Mouse (Mus musculus): Measurements from ENCODE around the gene 2610028H24Rik. TPM values are rescaled to one million over a fixed set of nuclear protein-coding genes. Genes with fewer than 3 reads are reported as not detected.
A peak's percentile ranks its signal among the peaks of the same experiment; 100 is the strongest.

The 2610028H24Rik gene
- total RNA-seq, 1 experiment from 2014 or later, result not detected

DNA sequence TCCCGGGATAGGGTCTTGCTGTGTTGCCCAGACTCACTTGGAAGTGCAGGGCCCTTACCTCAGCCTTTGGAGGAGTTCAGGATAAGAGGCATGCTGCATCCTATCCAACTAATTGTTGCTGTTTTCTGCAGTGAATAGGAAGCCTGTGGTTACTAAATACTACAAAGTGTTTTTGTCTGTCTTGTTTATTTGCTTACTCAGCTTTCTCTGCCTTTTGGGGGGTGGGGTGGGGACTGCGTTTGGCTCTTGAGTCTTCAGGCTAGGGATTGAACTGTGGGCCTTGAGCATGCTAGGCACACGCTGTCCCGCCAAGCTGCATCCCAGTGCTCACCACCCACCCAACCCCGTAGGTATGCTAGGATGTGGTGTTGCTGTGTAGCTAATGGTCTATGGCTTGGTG lies 24.9 kb downstream of the 2610028H24Rik start:
- ATAC-seq (replicated peaks in 1 of 2; ENCODE audit: insufficient read depth in 1 of 2, low FRiP score in 2 of 2, low TSS enrichment in 1 of 2, low read depth in 1 of 2, poor library complexity in 2 of 2, severe bottlenecking in 2 of 2), result no peak

DNA sequence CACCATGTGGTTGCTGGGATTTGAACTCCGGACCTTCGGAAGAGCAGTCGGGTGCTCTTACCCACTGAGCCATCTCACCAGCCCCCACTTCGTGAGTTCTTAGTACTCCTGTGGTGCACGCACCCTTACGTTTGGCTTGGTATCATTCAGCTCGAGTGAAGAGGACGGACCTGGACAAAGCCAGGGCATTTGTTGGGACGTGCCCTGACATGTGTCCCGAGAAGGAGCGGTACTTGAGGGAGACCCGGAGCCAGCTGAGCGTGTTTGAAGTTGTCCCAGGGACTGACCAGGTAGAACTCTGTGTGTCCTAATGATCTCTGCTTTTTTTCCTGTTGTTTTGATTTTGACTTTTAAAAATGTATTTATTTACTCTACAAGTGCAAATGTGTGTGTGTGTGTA lies 32.0 kb downstream of the 2610028H24Rik start:
- ATAC-seq (replicated peaks in 1 of 2; ENCODE audit: insufficient read depth in 1 of 2, low FRiP score in 2 of 2, low TSS enrichment in 1 of 2, low read depth in 1 of 2, poor library complexity in 2 of 2, severe bottlenecking in 2 of 2), result no peak

DNA sequence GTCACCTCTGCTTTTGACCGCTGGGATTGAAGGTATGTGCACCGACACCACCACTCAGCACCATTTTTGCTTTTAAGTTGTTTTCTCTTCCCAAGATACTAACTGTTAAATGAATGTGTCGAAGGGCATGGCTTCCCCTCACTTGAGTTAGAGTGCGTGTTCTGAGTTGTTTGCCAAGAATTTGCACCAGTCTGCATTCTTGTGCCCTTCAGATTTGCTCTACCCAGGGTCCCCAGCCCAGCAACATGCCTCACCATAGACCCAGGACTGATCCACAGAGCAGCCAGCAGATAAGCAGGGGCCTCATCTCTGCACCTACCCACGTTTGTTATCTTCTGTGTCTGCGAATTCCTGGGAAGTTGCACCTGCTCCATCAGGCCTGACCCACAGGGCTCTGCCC lies 32.6 kb downstream of the 2610028H24Rik start:
- no peak for ATAC-seq (replicated peaks in 1 of 2; ENCODE audit: insufficient read depth in 1 of 2, low FRiP score in 2 of 2, low TSS enrichment in 1 of 2, low read depth in 1 of 2, poor library complexity in 2 of 2, severe bottlenecking in 2 of 2)

DNA sequence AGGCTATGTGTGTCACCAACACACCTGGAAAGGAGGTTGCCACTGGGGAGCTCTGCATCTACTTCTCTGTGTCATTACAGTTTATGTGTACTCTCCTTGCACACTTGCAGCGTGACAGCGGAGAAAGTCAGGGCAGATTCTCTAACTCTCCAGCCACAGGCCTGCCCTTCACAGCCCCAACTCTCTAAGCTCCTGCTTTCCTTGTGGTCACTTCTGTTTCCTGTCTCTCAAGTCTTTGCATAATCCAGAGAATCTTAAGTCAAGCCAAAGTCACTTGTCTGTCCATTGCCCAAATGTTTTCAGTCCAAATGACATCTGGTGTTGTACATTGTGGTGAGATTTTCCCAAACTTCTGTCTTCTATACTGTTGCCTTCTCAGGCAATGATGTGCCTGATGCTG lies 37.4 kb downstream of the 2610028H24Rik start:
- ATAC-seq (replicated peaks in 1 of 2; ENCODE audit: insufficient read depth in 1 of 2, low FRiP score in 2 of 2, low TSS enrichment in 1 of 2, low read depth in 1 of 2, poor library complexity in 2 of 2, severe bottlenecking in 2 of 2), result peak in 1 of 2 experiments; percentile 34; a peak in 1 of 4 replicates

DNA sequence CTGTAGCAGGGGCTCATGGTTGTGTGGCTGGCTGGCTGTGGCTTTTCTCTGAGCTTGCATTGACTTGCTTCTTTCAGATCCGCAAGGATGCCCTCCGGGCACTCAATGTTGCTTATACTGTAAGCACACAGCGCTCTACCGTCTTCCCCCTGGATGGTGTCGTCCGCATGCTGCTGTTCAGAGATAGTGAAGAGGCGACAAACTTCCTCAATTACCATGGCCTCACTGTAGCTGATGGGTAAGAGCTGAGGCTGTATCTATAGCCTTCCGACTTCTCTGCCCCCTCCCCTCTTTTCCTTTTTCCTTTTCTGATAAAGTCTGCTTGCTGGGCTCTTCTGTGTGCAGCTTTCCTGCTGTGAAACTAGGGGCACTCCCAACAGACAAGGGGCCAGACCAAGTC lies 39.4 kb downstream of the 2610028H24Rik start:
- ATAC-seq (replicated peaks in 1 of 2; ENCODE audit: insufficient read depth in 1 of 2, low FRiP score in 2 of 2, low TSS enrichment in 1 of 2, low read depth in 1 of 2, poor library complexity in 2 of 2, severe bottlenecking in 2 of 2), result no peak

DNA sequence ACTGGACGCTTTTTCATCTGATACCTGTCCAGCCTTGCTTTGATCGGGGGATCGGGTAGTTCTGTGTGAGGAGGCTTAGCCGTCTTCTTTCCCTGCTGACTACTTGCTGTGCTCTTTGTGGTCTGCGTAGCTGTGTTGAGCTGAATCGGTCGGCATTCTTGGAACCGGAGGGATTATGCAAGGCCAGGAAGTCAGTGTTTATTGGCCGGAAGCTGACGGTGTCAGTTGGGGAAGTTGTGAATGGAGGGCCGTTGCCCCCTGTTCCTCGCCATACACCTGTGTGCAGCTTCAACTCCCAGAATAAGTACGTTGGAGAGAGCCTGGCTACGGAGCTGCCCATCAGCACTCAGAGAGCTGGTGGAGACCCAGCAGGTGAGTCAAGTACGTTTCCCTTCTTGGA lies 40.3 kb downstream of the 2610028H24Rik start:
- ATAC-seq (replicated peaks in 1 of 2; ENCODE audit: insufficient read depth in 1 of 2, low FRiP score in 2 of 2, low TSS enrichment in 1 of 2, low read depth in 1 of 2, poor library complexity in 2 of 2, severe bottlenecking in 2 of 2), result peak; percentile 48 to 57; a peak in 3 of 4 replicates

DNA sequence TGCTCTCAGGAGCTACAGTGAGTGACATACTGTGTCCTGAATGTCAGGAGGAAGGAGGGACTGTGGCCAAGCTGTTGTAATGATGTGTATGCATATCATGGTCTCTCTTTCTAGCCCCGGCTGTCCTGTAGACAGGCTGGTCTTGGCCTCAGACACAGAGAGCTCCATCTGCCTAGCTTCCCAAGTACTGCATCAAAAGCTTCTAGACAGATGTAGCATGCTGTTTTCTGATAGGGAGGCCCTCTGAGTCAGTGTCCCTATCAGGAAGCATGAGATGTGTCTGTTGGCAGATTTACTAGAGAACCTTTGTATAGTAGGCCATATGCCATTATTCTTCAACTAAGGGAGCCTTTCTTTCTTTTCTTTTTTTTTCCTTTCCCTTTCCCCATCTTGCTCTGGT lies 44.6 kb downstream of the 2610028H24Rik start:
- ATAC-seq (replicated peaks in 1 of 2; ENCODE audit: insufficient read depth in 1 of 2, low FRiP score in 2 of 2, low TSS enrichment in 1 of 2, low read depth in 1 of 2, poor library complexity in 2 of 2, severe bottlenecking in 2 of 2), result no peak

DNA sequence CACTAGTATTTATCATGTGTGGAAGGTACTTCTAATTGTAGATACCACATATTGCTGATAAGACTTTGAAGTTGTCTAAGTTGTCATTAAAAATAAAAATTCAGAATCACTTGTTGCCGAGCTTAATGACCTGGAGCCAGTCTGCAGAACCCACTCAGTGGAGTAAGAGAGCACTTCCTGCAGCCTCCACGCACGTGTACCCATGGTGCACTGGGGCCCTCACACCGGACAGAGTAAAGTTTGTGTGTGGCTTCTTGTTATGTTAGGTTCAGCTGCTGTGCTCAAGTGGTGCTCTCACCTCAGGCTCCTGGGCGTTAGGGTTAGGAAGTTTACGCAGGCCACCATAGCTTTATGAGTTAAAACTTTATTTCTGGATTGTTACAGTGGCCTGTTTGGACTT lies 46.6 kb downstream of the 2610028H24Rik start:
- no peak for ATAC-seq (replicated peaks in 1 of 2; ENCODE audit: insufficient read depth in 1 of 2, low FRiP score in 2 of 2, low TSS enrichment in 1 of 2, low read depth in 1 of 2, poor library complexity in 2 of 2, severe bottlenecking in 2 of 2)

DNA sequence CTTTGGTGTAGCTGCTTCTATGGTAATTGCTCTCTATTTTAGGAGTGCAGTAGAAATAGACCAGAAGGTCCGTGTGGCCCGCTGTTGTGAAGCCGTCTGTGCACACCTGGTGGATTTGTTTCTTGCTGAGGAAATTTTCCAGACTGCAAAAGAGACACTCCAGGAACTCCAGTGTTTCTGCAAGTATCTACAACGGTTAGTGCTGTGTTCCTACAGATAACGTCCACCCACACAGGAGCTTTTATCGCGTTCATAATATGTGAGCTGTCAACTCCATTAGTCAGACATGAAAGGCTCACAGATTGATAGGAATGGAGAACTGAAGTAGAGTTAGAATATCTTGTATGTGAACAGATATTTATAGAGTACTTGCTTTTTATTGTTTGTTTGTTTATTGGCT lies 47.5 kb downstream of the 2610028H24Rik start:
- ATAC-seq (replicated peaks in 1 of 2; ENCODE audit: insufficient read depth in 1 of 2, low FRiP score in 2 of 2, low TSS enrichment in 1 of 2, low read depth in 1 of 2, poor library complexity in 2 of 2, severe bottlenecking in 2 of 2), result no peak

DNA sequence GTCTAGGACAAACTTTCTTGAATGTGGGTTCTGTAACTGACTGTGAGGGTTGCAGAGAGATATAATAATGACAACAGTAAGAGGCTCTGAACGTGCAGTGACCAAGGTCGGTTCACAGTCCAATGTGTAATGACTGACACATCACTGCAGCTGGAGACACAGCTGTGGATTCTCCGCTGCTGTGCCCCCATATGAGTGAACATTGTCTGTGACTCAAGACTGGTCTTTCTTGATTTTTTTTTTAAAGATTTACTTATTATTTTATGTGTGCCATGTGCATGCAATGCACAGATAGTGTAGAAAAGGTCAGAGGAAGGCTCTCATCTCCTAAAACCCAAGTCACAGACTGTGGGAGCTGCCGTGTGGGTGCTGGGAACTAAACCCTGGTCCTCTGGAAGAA lies 48.6 kb downstream of the 2610028H24Rik start:
- ATAC-seq (replicated peaks in 1 of 2; ENCODE audit: insufficient read depth in 1 of 2, low FRiP score in 2 of 2, low TSS enrichment in 1 of 2, low read depth in 1 of 2, poor library complexity in 2 of 2, severe bottlenecking in 2 of 2), result no peak

DNA sequence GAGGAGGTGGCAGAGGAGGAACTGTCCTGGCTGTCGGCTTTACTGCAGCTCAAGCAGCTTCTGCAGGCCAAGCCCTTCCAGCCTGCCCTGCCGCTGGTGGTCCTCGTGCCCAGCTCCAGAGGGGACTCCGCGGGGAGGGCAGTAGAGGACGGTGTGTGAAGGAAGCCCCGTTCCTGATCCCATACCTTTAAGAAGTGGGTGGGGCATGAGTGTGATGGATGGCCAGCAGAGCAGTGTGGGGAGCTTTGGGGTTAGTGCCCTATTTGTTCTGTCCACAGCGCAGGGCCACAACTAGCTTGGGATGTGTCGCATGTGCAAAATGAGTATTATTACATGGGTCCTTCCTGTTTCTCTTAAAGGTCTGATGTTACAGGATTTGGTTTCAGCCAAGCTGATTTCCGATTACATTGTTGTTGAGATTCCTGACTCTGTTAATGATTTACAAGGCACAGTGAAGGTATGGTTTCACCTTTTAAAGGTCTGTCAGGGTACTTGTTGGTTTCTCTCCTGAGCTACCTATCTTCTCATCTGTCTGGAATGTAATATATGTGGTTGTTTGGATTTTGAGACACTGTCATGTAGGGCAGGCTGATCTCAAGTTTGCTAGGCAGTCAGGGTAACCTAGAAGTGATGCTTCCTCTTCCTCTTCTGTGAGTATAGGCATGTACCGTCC lies 55.5 kb downstream of the 2610028H24Rik start:
- ATAC-seq (replicated peaks in 1 of 2; ENCODE audit: insufficient read depth in 1 of 2, low FRiP score in 2 of 2, low TSS enrichment in 1 of 2, low read depth in 1 of 2, poor library complexity in 2 of 2, severe bottlenecking in 2 of 2), result no peak

DNA sequence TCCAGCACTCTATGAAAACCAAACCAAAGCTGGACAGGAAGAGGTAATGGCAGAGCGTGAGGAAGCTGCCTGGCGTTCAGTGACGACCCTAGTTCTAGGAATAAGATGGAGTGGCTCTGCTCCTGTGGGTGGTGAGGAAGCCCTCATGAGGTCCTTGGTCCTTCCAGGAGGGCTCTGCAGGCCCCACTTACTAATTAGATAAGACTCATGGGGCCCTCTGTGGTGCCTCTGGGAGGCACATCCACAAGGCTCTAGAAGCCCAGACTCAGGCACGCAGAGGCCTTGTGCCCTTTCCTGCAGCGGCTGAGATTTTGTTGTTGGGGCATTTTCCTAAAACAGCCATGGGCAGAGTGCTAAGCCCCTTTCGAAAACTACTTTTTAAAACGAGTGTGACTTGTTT lies 57.0 kb downstream of the 2610028H24Rik start:
- no peak for ATAC-seq (replicated peaks in 1 of 2; ENCODE audit: insufficient read depth in 1 of 2, low FRiP score in 2 of 2, low TSS enrichment in 1 of 2, low read depth in 1 of 2, poor library complexity in 2 of 2, severe bottlenecking in 2 of 2)

Other genes with a start within 250 kb of the 2610028H24Rik start
- 4.2 and 5.8 TPM in 2 replicates for gene Prmt2, start 211.2 kb upstream of the 2610028H24Rik start, total RNA-seq (2017)
- not detected in 2 replicates for gene S100b, start 195.2 kb upstream of the 2610028H24Rik start, total RNA-seq (2017)
- 6.0 and 8.5 TPM in 2 replicates for gene Dip2a, start 103.8 kb upstream of the 2610028H24Rik start, total RNA-seq (2017)
- gene AC141477.1, start 8.6 kb upstream of the 2610028H24Rik start, total RNA-seq (2017), result not detected in 2 replicates
- gene Pcnt, start 6.3 kb upstream of the 2610028H24Rik start, total RNA-seq (2017), result 72.1 and 90.7 TPM in 2 replicates
- 65.7 and 67.2 TPM in 2 replicates for gene Mcm3ap, start 19.8 kb downstream of the 2610028H24Rik start, total RNA-seq (2017)
- 6.1 and 7.1 TPM in 2 replicates for gene Ybey, start 20.0 kb downstream of the 2610028H24Rik start, total RNA-seq (2017)
- gene Lss, start 82.5 kb downstream of the 2610028H24Rik start, total RNA-seq (2017), result 3.8 and 8.2 TPM in 2 replicates
- gene Spatc1l, start 113.2 kb downstream of the 2610028H24Rik start, total RNA-seq (2017), result not detected in 2 replicates
- gene Ftcd, start 126.6 kb downstream of the 2610028H24Rik start, total RNA-seq (2017), result not detected in 2 replicates
- gene Col6a2, start 174.5 kb downstream of the 2610028H24Rik start, total RNA-seq (2017), result not detected in 2 replicates

Data from hematopoietic stem cell, adult 5-6 weeks (primary cell).